25 mouse cellular contexts compared by ENCODE assay signal in genomic region chr7:31135717-31136116, GRCm38 (mm10). TPM values are rescaled to one million over a fixed set of nuclear protein-coding genes. Genes with fewer than 3 reads are reported as not detected.
"Had no signal": no experiment of that assay in that cellular context is flagged by ENCODE, and none has a peak within 500 bp of the region (broad histone marks: within the 10 kb centered on the region; RNA-seq: fewer than 3 reads in every experiment).

No protein-coding gene starts in this region.

- ATAC-seq: liver, postnatal 0 days; lung, postnatal 0 days; midbrain, embryonic 16.5 days had no signal

- DNase-seq: kidney, adult 8-10 months; kidney, postnatal 10 days; kidney, postnatal 36 days; layer of hippocampus, postnatal 36 days; liver, postnatal 0 days; lung, embryonic 14.5 days; retina, postnatal 1 day; right cerebral cortex, postnatal 25 days; spleen, adult 18-20 months; thymus, adult 18-20 months; thymus, postnatal 36 days had no signal

- H3K4me3 ChIP-seq: kidney, embryonic 15.5 days; left cerebral cortex, adult 2 months; myocyte; neural tube, embryonic 13.5 days; stomach, embryonic 15.5 days had no signal

- H3K27ac ChIP-seq: kidney, embryonic 15.5 days; left cerebral cortex, adult 2 months; liver, embryonic 14.5 days; macrophage; neural tube, embryonic 13.5 days; stomach, embryonic 15.5 days had no signal

- H3K4me1 ChIP-seq: kidney, embryonic 15.5 days; neural tube, embryonic 13.5 days; stomach, embryonic 15.5 days had no signal

- H3K9ac ChIP-seq: kidney, embryonic 15.5 days; liver, embryonic 14.5 days; liver, postnatal 0 days; lung, embryonic 14.5 days; neural tube, embryonic 13.5 days; stomach, embryonic 15.5 days had no signal

- H3K4me2 ChIP-seq: kidney, embryonic 15.5 days; lung, embryonic 14.5 days; neural tube, embryonic 13.5 days; stomach, embryonic 15.5 days had no signal

- H3K27me3 ChIP-seq: kidney, embryonic 15.5 days; neural tube, embryonic 13.5 days; stomach, embryonic 15.5 days had no signal

- H3K9me3 ChIP-seq: kidney, embryonic 15.5 days; neural tube, embryonic 13.5 days; stomach, embryonic 15.5 days had no signal

RNA-seq across cellular contexts. Expression of gene Scn1b, which starts 8.9 kb away (rescaled TPM):
- total RNA-seq: neutrophil, adult 5-6 weeks had no signal

RNA-seq across cellular contexts. Expression of gene Hpn, which starts 20.6 kb away (rescaled TPM):
- polyA plus RNA-seq: myocyte had no signal

RNA-seq across cellular contexts. Expression of gene Fxyd3, which starts 59.2 kb away (rescaled TPM):
- total RNA-seq: layer of hippocampus, postnatal 36 days; left cerebral cortex, adult 2 months; left cerebral cortex, postnatal 10 days; left cerebral cortex, postnatal 36 days; megakaryocyte, adult 5-6 weeks; monocyte, adult 5-6 weeks; neutrophil, adult 5-6 weeks had no signal
- polyA plus RNA-seq: macrophage; midbrain, embryonic 16.5 days had no signal
